Mouse (Mus musculus) heart, postnatal 0 days (tissue): ENCODE results near the gene Ret. TPM values are rescaled to one million over a fixed set of nuclear protein-coding genes. Genes with fewer than 3 reads are reported as not detected.

Experiments used
- ATAC-seq: fragments of 200-750 bp; cut with Nextera tagmentation; 2 replicates; pipeline ENCODE4 v1.8.0; 2017; ENCODE audit warnings: low read depth, moderate number of reproducible peaks, moderate library complexity; ENCODE audit not compliant: insufficient read depth
- DNase-seq: peaks from one replicate; pipeline ENCODE4 v3.0.0-alpha.2; 2016; ENCODE audit warnings: low spot score
- H3K27ac ChIP-seq: fragments of 300-500 bp; sonication (generic); 2 replicates; pipeline ENCODE4 v1.5.1; 2014; ENCODE audit warnings: low read depth, mild to moderate bottlenecking
- H3K27me3 ChIP-seq: fragments of 300-500 bp; sonication (generic); 2 replicates; pipeline ENCODE4 v1.6.1; 2014; ENCODE audit warnings: low read length, mixed read lengths; ENCODE audit not compliant: control insufficient read depth, insufficient read depth
- H3K36me3 ChIP-seq: fragments of 300-500 bp; sonication (generic); replicated peaks from 2 replicates; pipeline ENCODE4 v1.6.1; 2014; ENCODE audit warnings: low read length, mixed read lengths; ENCODE audit not compliant: control insufficient read depth, insufficient read depth
- H3K4me1 ChIP-seq: fragments of 300-500 bp; sonication (generic); 2 replicates; pipeline ENCODE4 v1.6.1; 2014; ENCODE audit warnings: antibody characterized with exemption; ENCODE audit not compliant: control insufficient read depth, insufficient read depth
- H3K4me2 ChIP-seq: fragments of 300-500 bp; sonication (generic); 2 replicates; pipeline ENCODE4 v1.6.1; 2014; ENCODE audit warnings: low read depth, mild to moderate bottlenecking, low read length, moderate library complexity
- H3K4me3 ChIP-seq: fragments of 300-500 bp; sonication (generic); 2 replicates; pipeline ENCODE4 v1.5.1; 2014; ENCODE audit warnings: low read depth, low read length
- H3K9ac ChIP-seq: fragments of 300-500 bp; sonication (generic); replicated peaks from 2 replicates; pipeline ENCODE4 v1.6.1; 2014; ENCODE audit warnings: low read depth, low read length, mixed read lengths
- H3K9me3 ChIP-seq: fragments of 300-500 bp; sonication (generic); replicated peaks from 2 replicates; pipeline ENCODE4 v1.6.1; 2016; ENCODE audit warnings: low read length; ENCODE audit not compliant: control insufficient read depth
- CTCF ChIP-seq: IDR thresholded peaks from 2 replicates; pipeline ENCODE4 v1.5.1; 2016; ENCODE audit warnings: antibody characterized with exemption, control low read depth, low read depth
- EP300 ChIP-seq: IDR thresholded peaks from 2 replicates; pipeline ENCODE4 v1.6.1; 2016; ENCODE audit warnings: antibody characterized with exemption, low read depth
- WGBS: fragments of 180-500 bp; shearing (Covaris S2); extraction: QIAGEN DNeasy Blood & Tissue Kit; methylation state at CpG from one replicate; pipeline ENCODE4 v1.1.7; 2014; 5-methylcytosine and 5-hydroxymethylcytosine counted together
- polyA plus RNA-seq: library from polyadenylated mRNA; unstranded; fragments of >200 nt; fragmentation: Nextera tagmentation; extraction: Ambion mirVana; gene quantifications from 2 replicates; pipeline ENCODE4 v1.2.1, GENCODE M21; 2015
- total RNA-seq: library from RNA; depleted of rRNA; stranded (reverse); fragments of >200 nt; gene quantifications from 2 replicates; pipeline ENCODE4 v1.2.3, GENCODE M21; 2014; ENCODE audit warnings: low replicate concordance

The Ret gene
- total and polyA plus RNA-seq, 2 experiments from 2014 or later, result 0.23 to 0.38 TPM

DNA sequence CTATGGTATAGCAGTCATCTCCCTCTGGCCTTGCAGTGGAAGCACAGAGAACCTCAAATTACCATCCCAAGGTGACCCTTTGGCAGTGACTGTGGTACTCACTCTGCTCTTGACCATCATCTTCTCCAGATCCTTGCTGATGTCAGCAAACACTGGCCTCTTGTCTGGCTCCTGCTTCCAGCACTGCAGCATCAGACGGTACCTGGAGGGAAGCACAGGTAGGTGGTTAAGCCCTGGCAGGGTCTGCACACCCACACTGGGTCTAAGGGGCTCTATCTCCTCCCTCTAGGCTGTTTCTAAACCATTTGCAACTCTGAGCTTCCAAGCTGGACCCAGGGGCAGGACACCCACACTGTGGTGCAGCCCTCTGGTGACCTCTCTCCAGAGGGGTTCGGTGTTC, 34.4 kb downstream of the Ret start:
- 83% methylated on average over 2 of the region's 2 CpGs for WGBS
- H3K27ac ChIP-seq, result no peak overlapping the region
- ATAC-seq, result no peak

GRCm38 (mm10) chr6:118162457-118163082, 34.9 kb downstream of the Ret start:
- 82% methylated on average over 12 of the region's 12 CpGs for WGBS
- H3K4me3 ChIP-seq, result no peak overlapping the region
- H3K9ac ChIP-seq, result no peak overlapping the region
- no peak overlapping the region for H3K4me2 ChIP-seq
- TF ChIP-seq EP300, result no peak
- no peak for TF ChIP-seq CTCF
- H3K36me3 ChIP-seq, result no peaks in the 10 kb centered on the region
- no peaks in the 10 kb centered on the region for H3K4me1 ChIP-seq
- H3K27me3 ChIP-seq, result no peaks in the 10 kb centered on the region
- H3K9me3 ChIP-seq, result no peaks in the 10 kb centered on the region
- no peak for ATAC-seq
- H3K27ac ChIP-seq, result no peak overlapping the region
- no peak for DNase-seq

More for the DNA sequence above, 34.4 kb downstream of the Ret start:
- no peak overlapping the region for H3K9ac ChIP-seq
- DNase-seq, result no peak
- no peak overlapping the region for H3K4me3 ChIP-seq
- H3K4me1 ChIP-seq, result no peaks in the 10 kb centered on the region
- no peaks in the 10 kb centered on the region for H3K36me3 ChIP-seq
- no peak overlapping the region for H3K4me2 ChIP-seq
- no peaks in the 10 kb centered on the region for H3K27me3 ChIP-seq
- H3K9me3 ChIP-seq, result no peaks in the 10 kb centered on the region
- TF ChIP-seq EP300 (no peak), CTCF (no peak)

DNA sequence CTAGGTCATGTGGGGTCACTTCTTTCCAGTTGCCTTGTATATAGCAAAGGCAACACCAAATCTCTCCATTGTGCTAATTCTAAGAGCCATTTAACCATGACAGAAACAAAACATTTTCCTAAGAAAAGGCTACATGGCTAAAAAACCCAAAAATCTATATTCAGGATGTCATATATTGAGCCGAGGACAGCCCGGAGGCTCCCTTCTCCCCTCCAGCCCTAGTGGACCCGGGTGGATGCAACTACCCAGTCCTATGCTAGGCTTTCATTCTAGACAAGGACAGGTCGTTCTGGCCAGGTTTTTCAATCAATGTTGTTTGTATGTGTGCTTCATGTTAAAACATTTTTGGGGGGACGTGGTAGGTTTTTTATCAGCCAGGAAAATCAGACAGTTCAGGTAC, 44.4 kb downstream of the Ret start:
- Histone ChIP-seq H3K36me3 (no peaks in the 10 kb centered on the region), H3K4me2 (no peak overlapping the region), H3K4me1 (no peaks in the 10 kb centered on the region), H3K9ac (no peak overlapping the region), H3K4me3 (no peak overlapping the region), H3K27me3 (no peaks in the 10 kb centered on the region), H3K27ac (no peak overlapping the region), H3K9me3 (no peaks in the 10 kb centered on the region)
- peak; percentile 63 for DNase-seq
- no peak for ATAC-seq
- TF ChIP-seq CTCF (no peak), EP300 (no peak)
- WGBS, result 81% methylated on average over 5 of the region's 5 CpGs

GRCm38 (mm10) chr6:118150988-118151387, 46.5 kb downstream of the Ret start:
- H3K9ac ChIP-seq, result no peak overlapping the region
- WGBS, result 64% methylated on average over 8 of the region's 8 CpGs

GRCm38 (mm10) chr6:118150538-118150937, 47.0 kb downstream of the Ret start:
- no peak for DNase-seq
- H3K4me2 ChIP-seq, result no peak overlapping the region
- H3K36me3 ChIP-seq, result no peaks in the 10 kb centered on the region
- TF ChIP-seq CTCF (no peak), EP300 (no peak)
- no peaks in the 10 kb centered on the region for H3K27me3 ChIP-seq
- H3K9me3 ChIP-seq, result no peaks in the 10 kb centered on the region
- no peaks in the 10 kb centered on the region for H3K4me1 ChIP-seq
- no peak for ATAC-seq
- no peak overlapping the region for H3K4me3 ChIP-seq
- WGBS, result 78% methylated on average over 2 of the region's 2 CpGs
- H3K27ac ChIP-seq, result no peak overlapping the region
- H3K9ac ChIP-seq, result no peak overlapping the region

More at GRCm38 (mm10) chr6:118150988-118151387, 46.5 kb downstream of the Ret start:
- Histone ChIP-seq H3K4me1 (no peaks in the 10 kb centered on the region), H3K4me3 (no peak overlapping the region), H3K36me3 (no peaks in the 10 kb centered on the region), H3K27me3 (no peaks in the 10 kb centered on the region), H3K9me3 (no peaks in the 10 kb centered on the region), H3K4me2 (no peak overlapping the region), H3K27ac (no peak overlapping the region)
- no peak for ATAC-seq
- no peak for DNase-seq
- TF ChIP-seq EP300, result no peak
- no peak for TF ChIP-seq CTCF

DNA sequence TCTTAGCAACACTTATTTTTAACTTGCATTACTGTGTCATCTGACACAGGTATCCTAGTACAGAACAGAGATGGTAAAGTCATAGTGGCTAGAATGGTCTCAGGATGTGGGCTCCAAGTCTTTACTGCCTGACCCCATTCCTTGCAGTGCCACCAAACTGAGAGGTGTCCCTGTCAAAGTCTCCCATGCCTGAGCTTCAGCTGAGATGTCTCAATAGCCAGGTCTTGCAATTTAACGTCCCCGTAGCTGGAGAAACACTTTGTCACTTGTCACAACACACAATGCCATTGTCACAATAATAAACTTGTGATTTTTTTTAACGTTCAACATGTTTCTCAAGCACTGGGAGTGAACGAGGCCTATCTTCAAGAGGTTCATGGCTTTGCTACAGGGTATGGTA, 47.4 kb downstream of the Ret start:
- DNase-seq (no peak), ATAC-seq (no peak)
- H3K27me3 ChIP-seq, result no peaks in the 10 kb centered on the region
- H3K9me3 ChIP-seq, result no peaks in the 10 kb centered on the region
- no peaks in the 10 kb centered on the region for H3K4me1 ChIP-seq
- no peak overlapping the region for H3K4me3 ChIP-seq
- H3K4me2 ChIP-seq, result no peak overlapping the region
- WGBS, result 79% methylated on average over 4 of the region's 4 CpGs
- no peak overlapping the region for H3K9ac ChIP-seq
- no peak for TF ChIP-seq CTCF
- H3K36me3 ChIP-seq, result no peaks in the 10 kb centered on the region
- no peak overlapping the region for H3K27ac ChIP-seq
